Mouse (Mus musculus): Measurements from ENCODE around the gene St6galnac3. TPM values are rescaled to one million over a fixed set of nuclear protein-coding genes. Genes with fewer than 3 reads are reported as not detected.

St6galnac3 gene
- total and polyA plus RNA-seq, 3 experiments: 0.08 to 1.1 (median 0.38) TPM

DNA sequence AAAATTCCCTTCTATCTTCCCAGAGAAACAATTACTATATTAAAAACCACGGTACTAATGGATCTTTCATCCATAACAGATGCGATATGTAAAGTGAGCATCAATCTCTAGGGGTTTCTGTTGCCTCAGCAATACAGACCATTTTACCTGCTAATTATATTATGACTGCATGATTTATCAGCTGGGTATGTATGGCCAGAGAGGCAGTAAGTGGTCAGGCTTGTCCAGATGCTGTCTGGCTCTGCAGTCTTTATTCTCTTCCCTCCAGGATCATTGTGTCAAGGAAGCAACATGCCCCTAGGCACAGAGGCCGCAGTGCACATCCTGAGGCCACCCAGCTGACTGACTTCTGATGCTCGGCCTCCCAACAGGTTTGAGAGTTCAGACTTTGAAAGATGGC, 222.5 kb downstream of the St6galnac3 start:
- no peak overlapping the region for H3K4me3 ChIP-seq (replicated peaks in 1 of 3; ENCODE audit: low read depth in 2 of 3, low read length in 2 of 3, poor library complexity in 1 of 3)
- dilution Hi-C loops (cut with MboI; ENCODE audit: extremely low pct_ligation_motif_present, extremely low pct_unique_long_range_greater_than_20kb, low sequenced_read_pairs): no loop called here
- no peaks in the 10 kb centered on the region for H3K9me3 ChIP-seq (replicated peaks; ENCODE audit: low read length)
- no peaks in the 10 kb centered on the region for H3K36me3 ChIP-seq (replicated peaks in 1 of 2; ENCODE audit: control insufficient read depth in 1 of 2, insufficient read depth in 1 of 2, low read length in 1 of 2)
- no peaks in the 10 kb centered on the region for H3K27me3 ChIP-seq (replicated peaks)
- in situ Hi-C loops (cut with MboI; ENCODE audit: low pct_ligation_motif_present, low pct_unique_long_range_greater_than_20kb, low sequenced_read_pairs): loop anchor here (25.0 kb wide), 1 partner anchor 715 kb away; no protein-coding TSS in a partner anchor
- H3K4me2 ChIP-seq (ENCODE audit: insufficient read depth, low read depth, poor library complexity, severe bottlenecking): no peak overlapping the region
- no peak for DNase-seq (ENCODE audit: extremely low read depth)
- no peak overlapping the region for H3K27ac ChIP-seq (ENCODE audit: insufficient read depth, low read depth)
- H3K79me2 ChIP-seq (replicated peaks; ENCODE audit: control insufficient read depth, extremely low read depth, insufficient read depth, poor library complexity, severe bottlenecking): no peaks in the 10 kb centered on the region
- peaks cover 0 to 4% of the 10 kb centered on the region in 2 experiments; a peak in 1 of 4 replicates for H3K4me1 ChIP-seq (ENCODE audit: control insufficient read depth in 1 of 2, insufficient read depth in 2 of 2)
- no peak overlapping the region for H3K9ac ChIP-seq (ENCODE audit: insufficient read depth, low read depth)
- TF ChIP-seq MXI1 (IDR thresholded peaks at IDR 0.05; ENCODE audit: low read depth, low read length): no peak
- no peak for TF ChIP-seq CTCF (conservative IDR thresholded peaks at IDR 0.05 in 1 of 2, IDR thresholded peaks at IDR 0.05 in 1 of 2; ENCODE audit: low read depth in 2 of 2, low read length in 2 of 2)

DNA sequence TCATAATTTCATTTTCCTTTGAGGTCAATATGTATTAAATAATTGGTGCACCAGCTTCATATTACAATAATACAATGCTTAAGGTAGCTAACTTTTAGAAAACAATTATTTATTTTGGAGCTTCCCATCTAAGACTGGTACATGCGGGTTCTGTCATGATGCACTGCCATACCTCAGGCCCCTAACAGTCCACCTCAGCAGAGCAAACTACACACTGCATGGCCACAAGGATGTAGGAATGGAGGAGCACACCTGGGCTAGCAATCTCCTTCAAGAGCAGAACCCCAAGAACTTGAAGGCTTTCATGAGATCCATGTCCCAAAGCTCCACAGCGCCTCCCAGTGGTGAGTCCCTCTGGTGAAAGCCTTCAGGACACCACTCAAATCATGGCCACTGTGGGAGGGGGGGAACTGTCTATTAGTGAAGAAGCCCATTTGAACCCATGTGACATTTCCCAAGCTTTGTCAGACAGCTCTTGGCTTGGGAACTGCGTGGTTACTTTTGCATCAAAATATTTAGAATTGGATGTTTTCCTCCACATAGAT, 223.6 kb downstream of the St6galnac3 start:
- Histone ChIP-seq H3K4me1 (ENCODE audit: control insufficient read depth in 1 of 2, insufficient read depth in 2 of 2) (peaks cover 0 to 4% of the 10 kb centered on the region in 2 experiments; a peak in 1 of 4 replicates), H3K4me2 (ENCODE audit: insufficient read depth, low read depth, poor library complexity, severe bottlenecking) (no peak overlapping the region), H3K9ac (ENCODE audit: insufficient read depth, low read depth) (no peak overlapping the region)

DNA sequence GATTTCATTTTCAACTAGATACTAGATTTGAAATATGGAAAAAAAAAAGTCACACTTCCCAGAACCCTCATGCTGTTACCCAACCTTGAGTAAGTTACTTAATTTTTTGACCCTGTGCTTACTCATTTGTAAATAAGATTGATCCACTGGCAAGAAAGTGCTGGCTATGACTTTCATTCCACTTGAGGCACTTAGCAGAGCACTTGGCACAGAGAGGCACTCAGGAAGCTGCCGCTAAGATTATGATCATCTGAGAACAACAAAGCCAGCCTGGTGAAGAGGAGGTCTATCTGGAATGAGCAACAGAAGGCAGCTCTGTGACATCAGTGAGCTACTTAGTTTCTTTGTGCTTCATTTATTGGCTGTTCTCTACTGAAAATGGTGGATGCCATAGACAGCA, 232.0 kb downstream of the St6galnac3 start:
- no peak overlapping the region for H3K9ac ChIP-seq (ENCODE audit: insufficient read depth, low read depth)
- no peak overlapping the region for H3K4me3 ChIP-seq (replicated peaks in 1 of 3; ENCODE audit: low read depth in 2 of 3, low read length in 2 of 3, poor library complexity in 1 of 3)
- no peaks in the 10 kb centered on the region for H3K9me3 ChIP-seq (replicated peaks; ENCODE audit: low read length)
- no peaks in the 10 kb centered on the region for H3K79me2 ChIP-seq (replicated peaks; ENCODE audit: control insufficient read depth, extremely low read depth, insufficient read depth, poor library complexity, severe bottlenecking)
- dilution Hi-C loops (cut with MboI; ENCODE audit: extremely low pct_ligation_motif_present, extremely low pct_unique_long_range_greater_than_20kb, low sequenced_read_pairs): no loop called here
- no peak overlapping the region for H3K27ac ChIP-seq (ENCODE audit: insufficient read depth, low read depth)
- peaks cover 5 to 8% of the 10 kb centered on the region in 2 experiments; a peak in 3 of 4 replicates for H3K4me1 ChIP-seq (ENCODE audit: control insufficient read depth in 1 of 2, insufficient read depth in 2 of 2)
- no peaks in the 10 kb centered on the region for H3K27me3 ChIP-seq (replicated peaks)
- TF ChIP-seq PAX5 (IDR thresholded peaks at IDR 0.05; ENCODE audit: low read length) (no peak), CHD1 (IDR thresholded peaks at IDR 0.05; ENCODE audit: low read depth, low read length) (no peak), HCFC1 (IDR thresholded peaks at IDR 0.05; ENCODE audit: low read depth, low read length) (no peak), USF2 (conservative IDR thresholded peaks at IDR 0.05; ENCODE audit: low read depth, low read length) (no peak), E2F4 (IDR thresholded peaks at IDR 0.05; ENCODE audit: insufficient replicate concordance, low read depth, low read length) (no peak), MAZ (IDR thresholded peaks at IDR 0.05; ENCODE audit: low read depth, low read length) (no peak), ZKSCAN1 (IDR thresholded peaks at IDR 0.05; ENCODE audit: borderline replicate concordance, low read depth, low read length) (no peak), CHD2 (IDR thresholded peaks at IDR 0.05; ENCODE audit: low read length) (no peak), RCOR1 (conservative IDR thresholded peaks at IDR 0.05; ENCODE audit: low read depth, low read length) (no peak)
- H3K4me2 ChIP-seq (ENCODE audit: insufficient read depth, low read depth, poor library complexity, severe bottlenecking): no peak overlapping the region
- no peaks in the 10 kb centered on the region for H3K36me3 ChIP-seq (replicated peaks in 1 of 2; ENCODE audit: control insufficient read depth in 1 of 2, insufficient read depth in 1 of 2, low read length in 1 of 2)
- in situ Hi-C loops (cut with MboI; ENCODE audit: low pct_ligation_motif_present, low pct_unique_long_range_greater_than_20kb, low sequenced_read_pairs): no loop called here
- no peak for DNase-seq (ENCODE audit: extremely low read depth)

More for the DNA sequence above, 223.6 kb downstream of the St6galnac3 start:
- Histone ChIP-seq H3K79me2 (replicated peaks; ENCODE audit: control insufficient read depth, extremely low read depth, insufficient read depth, poor library complexity, severe bottlenecking) (no peaks in the 10 kb centered on the region), H3K4me3 (replicated peaks in 1 of 3; ENCODE audit: low read depth in 2 of 3, low read length in 2 of 3, poor library complexity in 1 of 3) (no peak overlapping the region), H3K27me3 (replicated peaks) (no peaks in the 10 kb centered on the region), H3K27ac (ENCODE audit: insufficient read depth, low read depth) (no peak overlapping the region), H3K36me3 (replicated peaks in 1 of 2; ENCODE audit: control insufficient read depth in 1 of 2, insufficient read depth in 1 of 2, low read length in 1 of 2) (no peaks in the 10 kb centered on the region), H3K9me3 (replicated peaks; ENCODE audit: low read length) (no peaks in the 10 kb centered on the region)
- peak; percentile 96 for TF ChIP-seq ZC3H11A (IDR thresholded peaks at IDR 0.05; ENCODE audit: low read depth, low read length)
- TF ChIP-seq CTCF (conservative IDR thresholded peaks at IDR 0.05 in 1 of 2, IDR thresholded peaks at IDR 0.05 in 1 of 2; ENCODE audit: low read depth in 2 of 2, low read length in 2 of 2): peak; percentile 98 to 99
- peak; percentile 99 for TF ChIP-seq SMC3 (IDR thresholded peaks at IDR 0.05; ENCODE audit: low read depth, low read length)
- TF ChIP-seq TCF12 (IDR thresholded peaks at IDR 0.05; ENCODE audit: low read depth, low read length): no peak
- dilution Hi-C loops (cut with MboI; ENCODE audit: extremely low pct_ligation_motif_present, extremely low pct_unique_long_range_greater_than_20kb, low sequenced_read_pairs) (no loop called here), in situ Hi-C loops (cut with MboI; ENCODE audit: low pct_ligation_motif_present, low pct_unique_long_range_greater_than_20kb, low sequenced_read_pairs) (loop anchor here (25.0 kb wide), 1 partner anchor 714 kb away; no protein-coding TSS in a partner anchor)
- DNase-seq (ENCODE audit: extremely low read depth): peak; percentile 93

All from CH12.LX (cell line).